ENCODE assay signal across 12 mouse cellular contexts in genomic region chr4:119870411-119870810, GRCm38 (mm10).
A peak's percentile ranks its signal among the peaks of the same experiment; 100 is the strongest.
DNase-seq lines count a peak whose midpoint lies in the region; ATAC-seq and TF ChIP-seq lines count a peak whose summit lies in the region.
"Had no signal": no experiment of that assay in that cellular context is flagged by ENCODE, and none has a peak within 500 bp of the region (broad histone marks: within the 10 kb centered on the region; RNA-seq: fewer than 3 reads in every experiment).

No protein-coding gene starts in this region.

- H3K36me3 ChIP-seq in midbrain, postnatal 0 days (ENCODE audit: insufficient read depth, low read length) = peaks cover 4% of the 10 kb centered on the region; the same call in 1 of the 2 replicates

- peaks cover 6% of the 10 kb centered on the region; the same call in 1 of the 2 replicates for H3K4me1 ChIP-seq in midbrain, postnatal 0 days (ENCODE audit: insufficient read depth, low read length)

- DNase-seq in gastrocnemius, postnatal 10 days = peak; percentile 28
- no peak for DNase-seq in gastrocnemius, adult 8-10 months (ENCODE audit: low spot score in 2 of 2)
- DNase-seq in lung, postnatal 14 days = peak; percentile 49
- DNase-seq in lung, postnatal 25 days (ENCODE audit: low spot score) = no peak
- DNase-seq in cerebellum, postnatal 14 days = peak; percentile 77 to 82
- DNase-seq in midbrain, postnatal 0 days (ENCODE audit: low spot score) = no peak
- DNase-seq in ovary, postnatal 36 days (ENCODE audit: low spot score) = no peak
- DNase-seq: layer of hippocampus, adult 9-11 months; liver had no signal

- H3K27ac ChIP-seq in midbrain, postnatal 0 days (ENCODE audit: low read depth, low read length) = no peak overlapping the region
- H3K27ac ChIP-seq: neural tube, embryonic 13.5 days had no signal

- H3K9ac ChIP-seq in midbrain, postnatal 0 days (replicated peaks; ENCODE audit: low read length, poor library complexity, severe bottlenecking) = no peak overlapping the region
- H3K9ac ChIP-seq: neural tube, embryonic 13.5 days had no signal

- H3K4me3 ChIP-seq in midbrain, postnatal 0 days (ENCODE audit: low read depth, low read length) = no peak overlapping the region
- H3K4me3 ChIP-seq: neural tube, embryonic 13.5 days had no signal

- H3K4me2 ChIP-seq in midbrain, postnatal 0 days (ENCODE audit: low read depth, low read length, poor library complexity, severe bottlenecking) = no peak overlapping the region
- H3K4me2 ChIP-seq: midbrain, embryonic 11.5 days; neural tube, embryonic 13.5 days had no signal

- no peaks in the 10 kb centered on the region for H3K27me3 ChIP-seq in midbrain, postnatal 0 days (ENCODE audit: insufficient read depth, low read length)
- H3K27me3 ChIP-seq: neural tube, embryonic 13.5 days had no signal

- no peaks in the 10 kb centered on the region for H3K9me3 ChIP-seq in midbrain, postnatal 0 days (ENCODE audit: low read length)
- H3K9me3 ChIP-seq: neural tube, embryonic 13.5 days had no signal

- no peak for TF ChIP-seq CTCF in midbrain, postnatal 0 days (IDR thresholded peaks at IDR 0.05)

- ATAC-seq in frontal cortex, adult (ENCODE audit: low TSS enrichment) = no peak
- ATAC-seq in midbrain, postnatal 0 days (ENCODE audit: low FRiP score) = no peak

- 83% methylated on average over 6 of the region's 6 CpGs for WGBS in midbrain, postnatal 0 days

Comparison
In these comparisons a context has a peak if more than half of its experiments do, and no peak if none do; other contexts are left out.
1. DNase-seq: peak in gastrocnemius, postnatal 10 days (single experiment), lung, postnatal 14 days (single experiment) and cerebellum, postnatal 14 days (2 of 2); none in gastrocnemius, adult 8-10 months (0 of 2), lung, postnatal 25 days (single experiment), midbrain, postnatal 0 days (single experiment) and ovary, postnatal 36 days (single experiment).